Mouse (Mus musculus): Measurements from ENCODE around the gene S100a4.

DNA sequence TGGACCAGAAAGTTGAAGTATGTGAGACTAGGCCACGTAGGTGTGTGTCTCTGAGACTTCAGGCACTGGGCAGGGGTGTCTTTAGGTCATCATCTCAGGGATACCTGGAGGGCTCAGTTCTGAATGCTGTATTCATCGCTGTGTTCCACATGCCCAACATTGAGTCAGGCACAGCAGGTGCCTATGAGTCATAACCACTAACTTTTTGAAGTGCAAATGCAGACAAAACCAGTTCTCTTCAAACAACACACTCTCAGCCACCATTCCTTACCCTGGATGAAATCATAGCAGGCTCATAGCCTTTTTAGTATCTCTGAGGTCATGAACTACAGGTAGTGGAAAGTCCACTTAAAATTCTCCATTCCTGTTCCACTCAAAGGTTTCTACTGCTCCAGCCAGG, 25.7 kb downstream of the S100a4 start:
- TF ChIP-seq CTCF (IDR thresholded peaks at IDR 0.05; ENCODE audit: control insufficient read depth, insufficient read depth, low read length) (no peak), POLR2A (IDR thresholded peaks at IDR 0.05; ENCODE audit: borderline replicate concordance, control insufficient read depth, low read depth, low read length) (no peak)

Measured in bone marrow, adult 2 months (tissue).